Mouse (Mus musculus): ENCODE results near the gene Fggy.

- TF ChIP-seq GATA1 (IDR thresholded peaks at IDR 0.05; ENCODE audit: low read length) (no peak), TAL1 (IDR thresholded peaks at IDR 0.05; ENCODE audit: low read length) (no peak)
These were observed 63.7 kb downstream of the Fggy start for GRCm38 (mm10) chr4:95621046-95621445.

All from erythroblast, embryonic 14.5 days (primary cell).